Mouse (Mus musculus): ENCODE results near the gene Ryk. TPM values are rescaled to one million over a fixed set of nuclear protein-coding genes. Genes with fewer than 3 reads are reported as not detected.

The Ryk gene
- polyA plus RNA-seq, 1 experiment = 42.7 TPM

- Histone ChIP-seq H3K36me3 (ENCODE audit: control insufficient read depth, insufficient read depth, low read length) (no peaks in the 10 kb centered on the region), H3K4me3 (ENCODE audit: insufficient read depth, low read depth, low read length) (no peak overlapping the region), H3K4me1 (ENCODE audit: control insufficient read depth, insufficient read depth, low read length) (peaks cover 48% of the 10 kb centered on the region), H3K27me3 (replicated peaks; ENCODE audit: control insufficient read depth, insufficient read depth, low read length) (no peaks in the 10 kb centered on the region), H3K27ac (ENCODE audit: insufficient read depth, low read depth, low read length) (no peak overlapping the region)
- no peak for TF ChIP-seq POLR2A (IDR thresholded peaks at IDR 0.05; ENCODE audit: low read depth, low read length)
- no peak for TF ChIP-seq CTCF (conservative IDR thresholded peaks at IDR 0.05; ENCODE audit: insufficient read depth, insufficient read length, low read depth, low read length)
- WGBS = 17% methylated on average over 1 of the region's 1 CpGs
- peak; percentile 62 for DNase-seq
Measured at GRCm38 (mm10) chr9:102841832-102842231, 7.1 kb downstream of the Ryk start.

GRCm38 (mm10) chr9:102842498-102842897 is 7.8 kb downstream of the Ryk start:
- Histone ChIP-seq H3K27ac (ENCODE audit: insufficient read depth, low read depth, low read length) (no peak overlapping the region), H3K4me3 (ENCODE audit: insufficient read depth, low read depth, low read length) (no peak overlapping the region), H3K36me3 (ENCODE audit: control insufficient read depth, insufficient read depth, low read length) (no peaks in the 10 kb centered on the region), H3K27me3 (replicated peaks; ENCODE audit: control insufficient read depth, insufficient read depth, low read length) (no peaks in the 10 kb centered on the region), H3K4me1 (ENCODE audit: control insufficient read depth, insufficient read depth, low read length) (peaks cover 50% of the 10 kb centered on the region)
- 45% methylated on average over 8 of the region's 8 CpGs for WGBS
- TF ChIP-seq POLR2A (IDR thresholded peaks at IDR 0.05; ENCODE audit: low read depth, low read length) (no peak), CTCF (conservative IDR thresholded peaks at IDR 0.05; ENCODE audit: insufficient read depth, insufficient read length, low read depth, low read length) (no peak)
- no peak for DNase-seq

- 34% methylated on average over 4 of the region's 4 CpGs for WGBS
- H3K27ac ChIP-seq (ENCODE audit: insufficient read depth, low read depth, low read length) = no peak overlapping the region
- H3K4me3 ChIP-seq (ENCODE audit: insufficient read depth, low read depth, low read length) = no peak overlapping the region
- H3K27me3 ChIP-seq (replicated peaks; ENCODE audit: control insufficient read depth, insufficient read depth, low read length) = no peaks in the 10 kb centered on the region
- no peaks in the 10 kb centered on the region for H3K36me3 ChIP-seq (ENCODE audit: control insufficient read depth, insufficient read depth, low read length)
- H3K4me1 ChIP-seq (ENCODE audit: control insufficient read depth, insufficient read depth, low read length) = peaks cover 59% of the 10 kb centered on the region
- DNase-seq = no peak
- TF ChIP-seq CTCF (conservative IDR thresholded peaks at IDR 0.05; ENCODE audit: insufficient read depth, insufficient read length, low read depth, low read length) = no peak
- TF ChIP-seq POLR2A (IDR thresholded peaks at IDR 0.05; ENCODE audit: low read depth, low read length) = no peak
Measured at GRCm38 (mm10) chr9:102843577-102843976, 8.9 kb downstream of the Ryk start.

DNA sequence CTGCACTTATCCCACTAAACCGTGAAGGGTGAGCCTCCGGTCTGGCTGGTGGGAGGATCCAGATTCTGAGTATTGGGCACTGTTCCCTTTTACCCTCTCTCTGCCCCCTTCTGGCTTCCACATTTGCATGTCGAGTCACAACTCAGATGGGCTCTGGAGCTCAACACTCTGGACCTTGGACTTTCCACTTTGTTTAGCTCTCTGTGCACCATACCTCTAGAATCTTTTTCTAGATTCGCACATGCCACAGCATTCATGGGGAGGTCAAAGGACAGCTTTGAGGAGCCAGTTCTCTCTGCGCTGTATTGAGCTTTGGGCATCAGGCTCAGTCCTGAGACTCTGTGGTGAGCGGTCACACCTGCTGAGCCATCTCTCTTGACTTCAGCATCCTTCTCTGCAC is 11.1 kb downstream of the Ryk start:
- WGBS = 45% methylated on average over 6 of the region's 6 CpGs
- no peak overlapping the region for H3K4me3 ChIP-seq (ENCODE audit: insufficient read depth, low read depth, low read length)
- peaks cover 51% of the 10 kb centered on the region for H3K4me1 ChIP-seq (ENCODE audit: control insufficient read depth, insufficient read depth, low read length)
- H3K36me3 ChIP-seq (ENCODE audit: control insufficient read depth, insufficient read depth, low read length) = no peaks in the 10 kb centered on the region
- DNase-seq = peak; percentile 72
- no peak for TF ChIP-seq POLR2A (IDR thresholded peaks at IDR 0.05; ENCODE audit: low read depth, low read length)
- no peak for TF ChIP-seq CTCF (conservative IDR thresholded peaks at IDR 0.05; ENCODE audit: insufficient read depth, insufficient read length, low read depth, low read length)
- H3K27me3 ChIP-seq (replicated peaks; ENCODE audit: control insufficient read depth, insufficient read depth, low read length) = no peaks in the 10 kb centered on the region
- no peak overlapping the region for H3K27ac ChIP-seq (ENCODE audit: insufficient read depth, low read depth, low read length)

DNA sequence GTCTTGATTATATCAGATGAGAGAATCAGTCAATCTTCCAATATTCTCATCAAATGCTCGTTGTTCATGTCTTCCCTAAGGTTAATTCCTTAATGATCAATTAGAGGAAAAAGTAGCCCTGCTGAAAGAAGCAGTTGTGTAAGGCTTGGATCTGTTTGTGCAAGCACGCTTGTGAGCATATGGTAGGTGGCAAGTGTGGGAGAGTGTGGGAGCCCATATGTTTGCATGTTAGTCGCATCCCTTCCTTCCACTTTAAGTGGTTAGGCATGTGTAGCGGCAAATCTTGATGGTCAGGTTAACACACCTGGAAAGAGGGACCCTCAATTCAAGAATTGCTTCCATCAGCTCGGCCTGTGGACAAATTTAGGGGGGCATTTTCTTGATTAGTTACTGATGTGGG is 11.6 kb downstream of the Ryk start:
- H3K27ac ChIP-seq (ENCODE audit: insufficient read depth, low read depth, low read length) = no peak overlapping the region
- H3K27me3 ChIP-seq (replicated peaks; ENCODE audit: control insufficient read depth, insufficient read depth, low read length) = no peaks in the 10 kb centered on the region
- 95% methylated on average over 5 of the region's 5 CpGs for WGBS
- DNase-seq = no peak
- H3K36me3 ChIP-seq (ENCODE audit: control insufficient read depth, insufficient read depth, low read length) = no peaks in the 10 kb centered on the region
- TF ChIP-seq POLR2A (IDR thresholded peaks at IDR 0.05; ENCODE audit: low read depth, low read length) = no peak
- no peak overlapping the region for H3K4me3 ChIP-seq (ENCODE audit: insufficient read depth, low read depth, low read length)
- peaks cover 48% of the 10 kb centered on the region for H3K4me1 ChIP-seq (ENCODE audit: control insufficient read depth, insufficient read depth, low read length)

- peaks cover 18% of the 10 kb centered on the region for H3K4me1 ChIP-seq (ENCODE audit: control insufficient read depth, insufficient read depth, low read length)
- no peak for DNase-seq
- 76% methylated on average over 13 of the region's 13 CpGs for WGBS
- no peaks in the 10 kb centered on the region for H3K27me3 ChIP-seq (replicated peaks; ENCODE audit: control insufficient read depth, insufficient read depth, low read length)
- H3K36me3 ChIP-seq (ENCODE audit: control insufficient read depth, insufficient read depth, low read length) = no peaks in the 10 kb centered on the region
- no peak overlapping the region for H3K27ac ChIP-seq (ENCODE audit: insufficient read depth, low read depth, low read length)
- no peak for TF ChIP-seq CTCF (conservative IDR thresholded peaks at IDR 0.05; ENCODE audit: insufficient read depth, insufficient read length, low read depth, low read length)
- no peak for TF ChIP-seq POLR2A (IDR thresholded peaks at IDR 0.05; ENCODE audit: low read depth, low read length)
- no peak overlapping the region for H3K4me3 ChIP-seq (ENCODE audit: insufficient read depth, low read depth, low read length)
Measured at GRCm38 (mm10) chr9:102852076-102853022, 17.6 kb downstream of the Ryk start.

GRCm38 (mm10) chr9:102857856-102858255 is 23.1 kb downstream of the Ryk start:
- Histone ChIP-seq H3K27ac (ENCODE audit: insufficient read depth, low read depth, low read length) (no peak overlapping the region), H3K4me1 (ENCODE audit: control insufficient read depth, insufficient read depth, low read length) (peaks cover 19% of the 10 kb centered on the region; the same call in 1 of the 2 replicates), H3K4me3 (ENCODE audit: insufficient read depth, low read depth, low read length) (no peak overlapping the region), H3K36me3 (ENCODE audit: control insufficient read depth, insufficient read depth, low read length) (no peaks in the 10 kb centered on the region), H3K27me3 (replicated peaks; ENCODE audit: control insufficient read depth, insufficient read depth, low read length) (no peaks in the 10 kb centered on the region)
- TF ChIP-seq CTCF (conservative IDR thresholded peaks at IDR 0.05; ENCODE audit: insufficient read depth, insufficient read length, low read depth, low read length) (no peak), POLR2A (IDR thresholded peaks at IDR 0.05; ENCODE audit: low read depth, low read length) (no peak)
- 31% methylated on average over 2 of the region's 2 CpGs for WGBS
- DNase-seq = peak; percentile 58
